Mouse (Mus musculus): ENCODE measurements at regions not wholly inside any gene's neighbourhood (a gene's known extent, or its start where the extent isn't known, plus 50 kb on each side); places are given as distances from the start of the nearest gene placed in this dataset.

DNA sequence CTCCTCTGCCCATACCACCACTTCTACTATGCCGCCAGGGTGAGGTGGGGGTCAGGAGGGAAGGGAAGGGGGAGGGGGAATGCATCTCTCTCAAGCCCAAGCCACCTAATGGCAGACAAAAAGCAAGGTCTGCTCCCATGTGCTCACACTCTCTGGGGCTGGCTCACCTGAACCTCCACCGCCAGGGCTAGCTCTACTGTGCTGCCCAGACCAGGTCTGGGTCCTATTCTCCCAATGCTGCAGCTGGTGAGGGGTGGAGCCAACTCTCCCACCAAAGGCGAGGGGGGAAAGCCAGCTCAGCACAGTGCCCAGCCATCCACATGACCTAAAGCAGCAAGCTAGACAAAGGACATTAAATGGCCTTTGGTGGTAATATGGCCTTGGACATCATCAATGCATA lies 158.6 kb downstream of the Chic2 start:
- no peak for DNase-seq (ENCODE audit: low spot score in 2 of 2)

DNA sequence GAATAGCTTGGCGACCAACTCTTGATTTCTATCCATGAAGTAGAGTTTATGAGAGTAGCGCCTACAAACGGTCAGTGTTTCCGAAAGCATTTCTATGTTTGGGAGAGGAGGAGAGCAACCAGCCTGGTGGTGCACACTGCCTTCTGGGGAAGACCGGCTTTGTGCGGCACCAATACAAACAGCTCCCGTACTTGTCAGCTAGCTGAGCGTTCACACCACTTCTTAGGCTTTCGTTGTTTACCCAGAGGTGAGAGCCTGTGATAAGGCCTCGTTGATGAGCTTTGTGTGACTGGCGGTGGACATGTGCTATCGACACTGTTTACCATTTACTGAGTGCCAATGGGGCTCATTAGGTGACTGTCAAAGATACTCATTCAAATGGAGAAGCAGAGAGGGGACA lies 162.0 kb downstream of the Chic2 start:
- no peak for DNase-seq (ENCODE audit: low spot score in 2 of 2)

DNA sequence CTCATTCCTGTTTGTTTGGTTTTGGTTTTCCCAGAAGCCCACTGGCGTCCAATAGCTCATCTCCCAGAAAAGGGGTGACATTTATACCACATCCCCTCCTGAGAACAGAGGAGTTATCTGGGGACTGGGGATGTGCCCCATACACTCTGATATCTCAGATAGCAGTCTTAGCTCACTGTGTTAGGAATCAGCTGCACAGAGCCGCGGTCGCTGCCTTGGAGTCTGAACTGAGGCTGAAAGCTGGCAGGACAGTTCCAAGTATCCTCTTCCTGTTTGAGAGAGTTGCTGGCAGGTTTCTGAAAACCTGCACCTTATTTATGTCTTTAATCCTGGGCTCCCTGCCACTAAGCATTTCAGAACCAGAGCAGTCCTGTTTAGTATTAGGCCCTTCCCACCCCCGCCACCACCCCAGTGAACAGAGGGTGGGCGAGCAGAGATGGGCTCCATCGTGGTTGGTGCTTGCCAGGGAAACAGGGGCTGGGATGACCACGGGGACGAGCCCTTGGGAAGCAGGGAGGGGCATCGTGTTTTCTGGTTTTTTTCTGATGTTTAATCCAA lies 163.8 kb downstream of the Chic2 start:
- DNase-seq (ENCODE audit: low spot score in 2 of 2), result no peak

DNA sequence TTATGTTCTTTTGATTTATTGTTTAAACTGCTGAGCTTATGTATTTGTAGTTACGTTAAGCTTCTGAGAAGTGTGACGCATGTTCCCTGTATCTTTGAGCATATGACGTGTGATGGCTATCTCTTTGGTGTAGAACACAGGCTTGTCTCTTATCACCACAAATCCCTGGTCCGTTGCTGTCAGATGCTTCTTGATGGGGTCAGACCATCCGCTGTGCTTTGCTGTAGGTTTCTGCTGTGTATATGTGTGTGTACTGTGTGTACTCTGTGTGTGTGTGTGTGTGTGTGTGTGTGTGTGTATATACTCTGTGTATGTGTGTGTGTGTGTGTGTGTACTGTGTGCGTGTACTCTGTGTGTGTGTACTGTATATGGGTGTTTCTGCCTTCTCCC lies 164.5 kb downstream of the Chic2 start:
- DNase-seq (ENCODE audit: low spot score in 2 of 2), result no peak

DNA sequence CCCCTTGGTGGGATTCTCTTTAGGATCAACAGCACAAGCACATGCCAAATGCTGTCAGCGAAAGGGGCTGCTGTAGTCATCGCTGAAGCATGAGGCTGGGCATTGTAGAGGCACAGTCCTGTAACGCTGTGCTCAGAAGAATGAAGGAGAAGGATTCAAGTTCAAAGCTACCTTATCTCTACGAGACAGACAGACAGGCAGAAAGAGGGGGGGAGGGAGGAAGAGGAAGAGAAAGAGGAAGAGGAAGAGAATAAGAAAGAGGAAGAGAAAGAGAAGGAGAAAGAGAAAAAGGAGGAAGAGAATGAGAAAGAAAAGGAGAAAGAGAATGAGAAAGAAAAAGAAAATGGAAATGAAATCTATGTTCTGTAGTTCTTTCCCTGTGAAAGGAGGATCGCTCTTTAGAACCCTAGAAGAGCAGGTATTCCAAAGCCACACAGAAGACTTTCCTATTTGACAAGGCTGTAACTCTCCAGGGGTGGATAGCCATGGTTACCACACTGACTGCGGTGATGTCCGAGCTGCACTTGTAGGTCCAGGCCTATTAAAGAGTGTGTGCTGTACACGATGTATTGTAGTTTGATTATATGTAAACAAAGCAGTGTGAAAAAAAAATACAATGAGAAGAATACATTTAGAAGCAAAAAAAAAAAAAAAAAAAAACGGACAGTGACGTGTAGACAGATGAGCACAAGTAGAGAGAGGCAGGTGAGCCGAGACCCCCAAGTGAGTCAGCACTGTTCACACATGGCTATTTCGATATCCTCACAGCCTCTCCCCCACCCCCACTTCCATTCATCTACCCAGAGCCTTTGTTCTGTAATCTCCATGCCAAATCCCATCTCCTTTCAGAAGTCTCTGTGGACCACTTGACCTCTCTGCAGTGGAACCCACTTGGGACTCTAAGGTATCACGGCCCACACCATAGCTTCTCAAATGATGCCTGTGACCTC lies 165.2 kb downstream of the Chic2 start:
- DNase-seq (ENCODE audit: low spot score in 2 of 2), result no peak

DNA sequence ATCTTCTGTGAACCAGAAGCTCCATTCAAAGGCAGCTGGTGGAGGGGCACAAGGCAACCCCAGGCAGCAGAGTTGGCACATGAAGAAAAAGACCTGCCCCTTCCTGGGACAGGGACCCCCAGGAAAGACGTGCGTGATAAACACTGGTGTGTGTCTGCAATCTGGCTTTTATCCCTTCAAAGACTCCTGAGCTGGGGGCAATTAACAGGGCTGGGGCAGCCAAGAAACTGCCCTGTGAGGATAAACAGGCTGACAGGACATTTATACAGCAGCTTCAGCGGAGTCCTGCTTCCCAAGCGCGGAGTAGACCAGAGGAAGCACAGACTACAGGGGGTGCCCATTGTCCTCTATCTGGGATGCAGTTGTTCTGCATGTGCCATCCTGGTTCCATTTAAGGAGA lies 167.0 kb downstream of the Chic2 start:
- no peak for DNase-seq (ENCODE audit: low spot score in 2 of 2)

DNA sequence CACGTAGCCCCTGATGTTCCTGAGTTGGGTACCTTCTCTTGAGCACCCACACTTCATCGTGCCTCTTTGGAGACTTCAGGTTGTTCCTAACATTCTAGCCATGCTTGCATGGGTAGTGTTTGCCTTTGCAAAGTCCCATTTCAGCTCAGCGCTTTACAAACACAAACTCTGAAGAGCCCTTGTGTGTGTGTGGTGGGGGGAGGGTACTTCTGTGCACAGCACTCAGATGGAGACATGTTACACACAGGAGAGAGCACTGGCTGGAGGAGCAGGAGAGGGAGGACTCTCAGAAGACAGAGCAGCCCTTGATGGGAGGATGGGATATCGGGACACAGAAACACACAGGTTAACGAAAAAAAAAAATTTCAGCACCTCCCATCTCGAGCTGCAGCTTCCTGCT lies 167.4 kb downstream of the Chic2 start:
- DNase-seq (ENCODE audit: low spot score in 2 of 2), result no peak

DNA sequence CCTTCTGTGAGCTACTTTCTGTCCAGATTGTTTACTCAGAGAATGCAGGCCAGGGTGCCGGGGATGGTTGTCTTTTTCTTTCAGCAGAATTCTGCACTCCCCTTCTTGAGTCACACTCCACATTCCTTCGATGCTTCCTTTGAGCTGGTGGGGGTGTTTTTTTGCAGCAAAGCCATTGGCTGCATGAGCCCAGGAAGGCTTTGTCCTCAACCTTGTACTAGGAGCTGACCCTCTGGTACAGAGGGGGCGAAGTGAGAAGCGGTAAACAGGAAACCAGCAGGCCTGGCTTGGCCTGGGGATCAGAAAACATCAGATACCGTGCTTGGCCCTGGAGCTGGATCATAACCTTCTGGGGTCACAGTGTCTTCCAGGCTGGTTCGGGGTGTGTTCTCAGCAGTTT lies 169.9 kb downstream of the Chic2 start:
- DNase-seq (ENCODE audit: low spot score in 2 of 2), result no peak

DNA sequence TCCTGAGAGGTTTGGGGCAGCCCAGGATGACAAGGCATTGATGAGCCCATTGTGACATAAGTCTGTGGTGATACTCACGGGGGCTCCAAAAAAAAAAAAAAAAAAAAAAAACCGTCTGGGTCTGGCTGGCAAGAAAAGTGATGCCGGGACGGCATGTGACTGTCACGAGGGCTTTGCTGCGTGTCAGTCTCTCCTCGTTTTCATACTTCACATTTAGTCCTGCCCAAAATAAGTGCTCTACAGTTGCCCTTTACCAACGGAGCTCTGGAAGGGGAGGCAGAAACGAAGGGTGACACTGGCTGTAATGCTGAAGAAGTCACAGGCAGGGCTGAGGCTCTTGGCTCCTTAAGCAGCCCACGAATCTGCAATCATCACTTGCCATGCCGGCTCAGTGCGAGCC lies 167.9 kb upstream of the Lnx1 start:
- no peak for DNase-seq (ENCODE audit: low spot score in 2 of 2)

DNA sequence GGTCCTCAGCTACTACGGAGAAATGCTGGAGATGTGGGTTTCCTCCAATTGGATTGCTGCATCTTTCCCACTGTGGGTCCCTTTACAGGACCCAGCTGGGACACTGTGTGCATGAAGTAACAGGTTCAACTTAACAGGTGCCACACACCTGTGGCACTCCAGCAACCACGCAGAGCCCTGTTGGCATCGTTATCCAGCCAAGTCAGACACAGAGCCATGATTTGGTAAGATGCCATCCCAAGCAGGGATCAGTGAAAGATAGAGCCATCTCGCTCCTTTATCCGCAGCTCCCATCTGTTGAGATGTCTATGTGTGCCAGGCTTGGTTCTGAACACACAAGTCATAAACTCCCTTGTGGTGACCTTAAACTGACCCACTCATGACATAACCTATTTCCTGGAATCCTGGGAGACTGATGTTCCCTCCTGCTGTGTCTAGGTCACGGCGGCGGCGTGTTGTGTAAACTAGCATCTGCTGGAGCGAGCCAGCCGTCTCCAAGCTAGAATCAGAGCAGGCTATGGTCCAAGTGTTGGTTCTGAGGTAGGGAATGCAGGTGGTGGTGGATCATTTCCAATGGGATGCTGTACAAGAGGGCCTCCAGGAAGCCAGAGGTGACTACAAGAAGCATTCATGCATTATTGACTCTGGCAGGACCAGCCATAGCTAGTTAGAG lies 164.5 kb upstream of the Lnx1 start:
- DNase-seq (ENCODE audit: low spot score in 2 of 2), result no peak

DNA sequence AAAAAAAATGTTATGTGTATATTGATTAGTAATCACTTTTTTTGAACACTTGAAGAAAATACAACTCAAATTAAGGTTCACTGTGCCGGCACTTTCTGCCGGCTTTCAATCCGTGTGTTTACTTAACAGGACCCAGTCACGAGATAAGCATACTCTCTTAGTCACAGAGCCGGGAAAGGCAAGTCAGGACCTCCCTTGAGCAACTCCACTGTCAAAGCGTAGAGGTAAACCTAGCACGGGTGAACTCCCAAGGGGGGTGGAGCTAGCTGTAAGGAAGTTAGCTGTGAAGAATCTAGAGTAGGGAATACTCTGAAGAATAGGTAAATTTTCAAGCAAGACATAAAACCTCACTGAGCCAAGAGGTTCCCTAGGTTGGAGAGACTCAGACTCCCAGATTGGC lies 164.0 kb upstream of the Lnx1 start:
- no peak for DNase-seq (ENCODE audit: low spot score in 2 of 2)

DNA sequence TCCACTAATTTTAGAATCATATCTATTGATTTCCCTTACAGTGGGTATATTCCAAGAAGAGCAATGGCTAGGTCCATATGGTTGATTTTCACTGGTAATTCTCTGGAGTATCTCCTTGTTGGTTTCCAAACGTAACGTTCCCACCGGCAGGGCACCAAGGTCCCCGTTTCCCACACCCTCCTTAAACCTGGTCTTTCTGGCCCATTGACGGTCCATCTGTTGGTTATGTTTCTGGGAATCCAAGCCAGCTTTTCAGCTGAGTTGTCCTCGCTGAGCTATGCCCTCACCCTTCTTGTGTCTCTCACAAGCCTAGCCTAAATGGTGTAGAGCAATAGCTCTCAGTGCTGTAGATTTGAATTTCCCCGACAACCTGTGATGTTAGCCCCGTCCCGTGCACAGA lies 162.7 kb upstream of the Lnx1 start:
- DNase-seq (ENCODE audit: low spot score in 2 of 2), result no peak

DNA sequence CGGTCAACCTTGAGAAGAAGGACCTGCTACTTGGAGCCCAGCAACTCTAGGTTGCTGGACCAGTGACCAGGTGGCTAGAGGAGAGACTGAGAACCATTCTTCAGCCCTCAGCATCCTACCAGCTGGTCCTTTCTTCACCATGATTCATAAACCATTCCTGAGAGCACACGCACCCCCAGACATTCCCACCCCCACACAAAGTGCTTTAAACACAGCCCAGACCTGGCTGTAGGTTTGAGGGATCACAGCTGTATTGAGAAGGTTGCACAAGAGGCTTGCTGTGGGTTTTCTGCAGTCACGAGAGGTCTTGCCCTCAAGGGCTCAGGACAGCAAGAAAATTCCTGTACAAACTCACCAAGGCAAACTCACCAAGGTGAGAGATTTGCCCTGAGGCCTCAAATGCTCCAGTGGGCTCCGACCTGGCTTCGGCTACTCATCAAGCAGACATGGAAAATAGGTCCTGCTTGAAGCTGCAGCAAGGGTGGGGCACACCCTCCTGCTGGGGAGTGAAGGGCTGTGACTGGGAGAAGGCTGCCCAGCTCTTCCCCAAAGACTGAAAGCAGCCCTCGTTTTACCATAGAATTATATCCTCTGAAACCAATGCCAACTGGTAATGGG lies 161.9 kb upstream of the Lnx1 start:
- DNase-seq (ENCODE audit: low spot score in 2 of 2), result no peak

DNA sequence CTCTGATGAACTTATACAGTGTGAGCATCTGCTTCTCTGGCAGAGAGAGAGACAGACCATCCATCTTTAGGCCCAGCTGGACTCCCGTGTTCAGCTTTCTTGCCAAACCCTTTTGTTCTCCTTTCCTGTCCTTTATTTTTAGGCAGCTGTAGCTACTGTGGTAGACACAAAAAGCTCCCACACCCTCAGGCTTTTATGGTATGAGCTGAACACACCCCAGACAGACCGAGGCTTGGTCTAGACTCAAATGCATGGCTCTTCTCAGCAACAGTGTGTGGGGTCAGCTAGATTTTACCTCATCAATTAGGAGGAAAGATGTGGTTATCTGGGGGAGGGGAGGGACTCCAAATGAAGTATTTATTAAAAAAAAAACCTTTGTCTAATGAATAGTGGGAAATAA lies 158.6 kb upstream of the Lnx1 start:
- no peak for DNase-seq (ENCODE audit: low spot score in 2 of 2)

DNA sequence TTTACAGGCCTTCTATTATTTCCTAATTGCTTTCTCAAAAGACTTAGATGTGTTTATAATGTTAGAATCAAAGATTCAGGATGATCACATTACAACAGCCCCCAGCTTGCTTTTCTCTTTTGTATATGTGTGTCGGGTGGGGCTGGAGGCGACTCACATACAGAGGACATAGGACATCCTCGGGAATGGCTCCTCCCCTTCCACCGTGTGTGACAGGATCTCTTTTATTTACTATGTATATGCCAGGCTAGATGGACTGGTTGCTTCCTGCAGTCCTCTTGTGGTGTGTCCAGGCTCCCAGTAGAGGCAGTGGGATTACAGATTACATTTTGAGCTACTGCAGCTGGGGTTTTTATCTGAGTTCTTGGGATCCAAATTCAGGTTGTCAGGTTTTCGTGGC lies 155.1 kb upstream of the Lnx1 start:
- no peak for DNase-seq (ENCODE audit: low spot score in 2 of 2)

DNA sequence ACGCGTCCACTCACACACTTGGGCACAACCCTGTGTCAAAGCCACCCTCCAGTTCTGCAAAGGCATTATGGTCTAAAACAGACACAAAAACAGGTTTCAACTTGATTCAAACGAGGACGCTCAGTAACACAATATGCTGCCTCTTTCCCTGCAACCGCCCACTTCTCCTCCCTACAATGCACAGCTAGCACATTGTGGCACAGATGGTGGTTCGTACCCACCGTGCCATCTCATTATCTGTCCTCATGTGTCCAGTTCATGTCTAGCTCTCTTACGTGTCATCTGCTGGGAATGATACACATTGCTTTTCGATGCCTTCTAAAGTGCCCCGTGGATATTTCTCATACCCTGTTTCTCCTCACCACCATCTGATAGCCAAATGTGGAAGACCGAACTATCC lies 154.4 kb upstream of the Lnx1 start:
- peak; percentile 5 to 75 for DNase-seq (ENCODE audit: low spot score in 2 of 2)

DNA sequence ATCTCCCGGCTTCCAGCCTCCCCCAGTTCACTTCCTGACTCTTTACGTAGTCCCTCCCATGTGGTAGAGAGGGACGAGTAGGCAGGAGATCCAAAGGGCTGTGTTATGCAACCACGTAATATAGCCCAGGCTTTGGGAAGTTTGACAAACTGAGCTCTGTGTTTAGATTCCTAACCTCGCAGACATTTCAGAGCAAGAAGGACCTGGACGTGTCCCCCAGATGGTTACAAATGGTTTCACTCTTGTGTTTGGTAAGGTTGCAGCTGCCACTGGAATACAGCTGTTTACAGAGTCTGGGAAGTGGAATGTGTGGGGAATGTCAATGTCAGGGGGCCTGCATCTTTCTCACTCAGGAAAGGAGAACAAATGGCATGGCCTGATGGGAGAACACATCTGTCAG lies 145.1 kb upstream of the Lnx1 start:
- DNase-seq (ENCODE audit: low spot score in 2 of 2), result no peak

DNA sequence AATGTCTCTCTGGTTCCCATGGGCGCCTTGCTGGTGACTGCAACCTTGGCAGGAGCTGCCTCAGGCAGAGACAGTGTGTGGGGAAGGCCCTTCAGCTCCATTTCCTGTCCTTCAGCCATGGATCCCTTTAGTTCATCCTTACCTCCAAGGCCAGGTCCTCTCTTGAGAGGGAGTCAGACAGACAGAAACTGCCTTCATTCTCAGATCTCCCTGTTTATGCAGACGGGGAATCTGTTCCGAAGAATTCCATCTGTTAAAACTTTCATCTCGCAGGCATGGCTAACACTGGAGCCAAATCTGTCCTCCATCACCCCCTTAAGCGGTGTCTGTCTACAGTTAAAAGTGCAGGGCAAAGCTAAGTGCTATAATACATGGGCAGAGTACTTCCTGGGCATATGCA lies 144.0 kb upstream of the Lnx1 start:
- no peak for DNase-seq (ENCODE audit: low spot score in 2 of 2)

DNA sequence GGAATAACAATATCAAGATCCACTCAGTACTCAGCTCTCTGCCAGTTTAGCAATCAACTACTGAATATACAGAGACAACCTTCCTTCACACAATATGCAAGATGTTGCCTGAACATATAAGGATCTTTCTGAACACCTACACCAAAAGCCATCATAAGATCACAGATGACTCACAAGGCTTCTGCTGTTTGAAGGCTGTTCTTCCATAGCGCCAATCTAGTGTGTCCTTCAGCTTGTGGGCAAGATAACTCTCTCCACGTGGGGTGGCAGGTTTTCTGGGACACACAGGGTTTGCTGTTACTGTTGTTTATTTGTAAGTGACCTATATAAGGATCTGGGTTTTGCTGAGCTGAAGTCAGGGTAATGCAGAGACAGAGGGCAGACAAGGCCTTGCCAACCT lies 131.7 kb upstream of the Lnx1 start:
- no peak for DNase-seq (ENCODE audit: low spot score in 2 of 2)

DNA sequence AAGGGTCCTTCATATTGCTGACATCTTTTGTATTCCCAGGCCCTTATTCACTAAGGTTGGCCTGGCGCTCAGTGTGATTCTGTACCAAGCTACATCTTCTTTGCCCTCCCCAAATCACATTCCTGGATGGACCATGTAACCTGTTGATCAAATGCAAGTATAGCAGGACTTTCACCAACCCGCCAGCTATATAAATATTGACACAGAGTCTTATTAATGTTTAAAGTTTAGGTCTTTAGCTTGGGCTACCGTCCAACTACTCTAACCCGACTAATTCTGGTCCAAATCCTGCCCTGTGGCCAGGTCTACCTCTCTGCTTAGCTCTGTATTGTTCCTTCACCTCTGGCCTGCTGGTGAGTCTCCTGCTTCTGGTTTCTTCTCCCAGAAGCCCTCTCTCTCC lies 131.2 kb upstream of the Lnx1 start:
- DNase-seq (ENCODE audit: low spot score in 2 of 2), result no peak

DNA sequence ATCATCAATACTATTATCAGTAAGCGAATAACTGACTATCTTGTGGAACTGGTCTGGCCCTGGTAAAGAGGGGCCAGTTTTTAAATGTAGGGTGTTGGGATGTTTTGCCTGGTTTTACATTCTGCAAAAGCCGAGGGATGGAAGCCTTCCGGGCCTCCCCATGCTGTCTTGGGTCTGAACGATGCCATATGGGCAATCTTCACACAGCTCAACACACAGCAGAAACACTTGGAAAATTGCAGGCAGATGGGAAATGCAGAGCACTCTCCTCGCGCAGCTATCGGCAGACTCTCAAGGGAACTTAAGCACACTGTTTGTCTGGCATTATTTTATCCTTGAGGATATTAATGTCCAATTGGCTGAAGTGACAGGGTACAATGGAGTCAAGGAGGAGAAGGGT lies 129.3 kb upstream of the Lnx1 start:
- peak in 1 of 2 experiments; percentile 31 for DNase-seq (ENCODE audit: low spot score in 2 of 2)

DNA sequence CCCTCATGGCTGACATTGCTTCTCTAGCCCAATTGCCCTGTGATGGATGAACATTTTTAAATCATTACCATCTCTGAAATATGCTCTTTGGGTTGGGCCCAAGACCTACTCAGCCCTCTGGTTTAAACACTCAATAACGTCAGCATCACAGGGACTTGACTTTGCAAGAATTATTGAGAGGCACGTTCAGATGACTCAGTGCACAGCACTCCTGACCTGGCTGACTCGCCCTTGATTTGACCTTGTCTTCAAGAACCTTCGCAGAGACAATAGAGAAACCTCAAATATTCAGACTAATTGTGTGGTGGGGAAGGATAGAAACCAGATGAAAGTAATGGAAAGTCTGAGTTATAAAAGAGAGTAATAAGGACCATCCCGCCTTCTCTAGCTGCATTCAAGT lies 127.9 kb upstream of the Lnx1 start:
- no peak for DNase-seq (ENCODE audit: low spot score in 2 of 2)

DNA sequence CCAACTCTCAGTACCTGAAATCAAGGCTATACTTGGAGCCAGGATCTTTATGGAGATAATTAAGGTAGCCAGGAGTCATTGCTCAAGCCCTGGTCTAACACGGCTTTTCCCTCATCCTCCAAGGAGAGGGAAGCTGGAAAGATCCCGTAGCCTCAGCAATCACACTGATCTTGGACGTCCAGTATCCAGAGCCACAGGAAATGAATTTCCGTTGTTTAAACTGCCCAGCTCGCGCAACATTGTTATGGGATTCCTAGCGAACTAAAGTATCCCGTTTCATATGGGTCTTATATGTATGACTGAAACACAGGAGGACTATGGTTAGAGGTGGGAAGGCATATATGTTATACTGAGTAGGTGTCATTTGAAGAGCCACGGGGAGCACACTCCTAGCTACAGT lies 126.3 kb upstream of the Lnx1 start:
- no peak for DNase-seq (ENCODE audit: low spot score in 2 of 2)

Data from left cerebral cortex, adult 9 months (tissue).